Mouse (Mus musculus) urinary bladder, adult 18-20 months (tissue): ENCODE measurements around the gene Rnf181.

ENCODE experiments used
- DNase-seq, 2 experiments: peaks; one replicate each; pipeline ENCODE4 v3.0.0; 2022; ENCODE audit warnings: low spot score in 2 of 2, mixed read lengths in 2 of 2

Gene Rnf181

GRCm38 (mm10) chr6:72366844-72367443 is at the start of gene Rnf181:
Rnf181 (minus strand) TSS chr6:72366956.
- DNase-seq: no peak

- no peak for DNase-seq
These were observed 49.4 kb upstream of the Rnf181 start for GRCm38 (mm10) chr6:72415964-72416772.

GRCm38 (mm10) chr6:72415181-72415580 is 48.4 kb upstream of the Rnf181 start:
- no peak for DNase-seq

GRCm38 (mm10) chr6:72414076-72414756 is 47.5 kb upstream of the Rnf181 start, which contains the start of gene Ggcx:
Ggcx (plus strand) TSS chr6:72414308.
- peak; percentile 93 to 97 for DNase-seq

GRCm38 (mm10) chr6:72410518-72410917 is 43.8 kb upstream of the Rnf181 start:
- no peak for DNase-seq

GRCm38 (mm10) chr6:72410003-72410402 is 43.2 kb upstream of the Rnf181 start:
- DNase-seq: no peak

- no peak for DNase-seq
These were observed 42.8 kb upstream of the Rnf181 start for GRCm38 (mm10) chr6:72409567-72409966.

GRCm38 (mm10) chr6:72407119-72407518 is 40.4 kb upstream of the Rnf181 start:
- DNase-seq: peak; percentile 66 to 80

- no peak for DNase-seq
These were observed 38.6 kb upstream of the Rnf181 start for GRCm38 (mm10) chr6:72405356-72405755.

- DNase-seq: peak; percentile 56 to 58
These were observed 35.1 kb upstream of the Rnf181 start for GRCm38 (mm10) chr6:72401875-72402274.

- no peak for DNase-seq
These were observed 33.2 kb upstream of the Rnf181 start for GRCm38 (mm10) chr6:72399967-72400366.

GRCm38 (mm10) chr6:72396837-72397251 is 30.1 kb upstream of the Rnf181 start:
- DNase-seq: no peak

- DNase-seq: no peak
These were observed 25.6 kb upstream of the Rnf181 start for GRCm38 (mm10) chr6:72392341-72392740.

- peak in 1 of 2 experiments; percentile 37 for DNase-seq
These were observed 24.2 kb upstream of the Rnf181 start for GRCm38 (mm10) chr6:72390795-72391521.

- peak; percentile 81 to 82 for DNase-seq
These were observed 23.4 kb upstream of the Rnf181 start, which contains the start of gene Vamp8 for GRCm38 (mm10) chr6:72389941-72390771. Vamp8 (minus strand) TSS chr6:72390703.

GRCm38 (mm10) chr6:72389471-72389940 is 22.8 kb upstream of the Rnf181 start:
- DNase-seq: no peak

GRCm38 (mm10) chr6:72388791-72389329 is 22.1 kb upstream of the Rnf181 start:
- DNase-seq: no peak

- DNase-seq: no peak
These were observed 21.5 kb upstream of the Rnf181 start for GRCm38 (mm10) chr6:72388266-72388665.

GRCm38 (mm10) chr6:72387816-72388215 is 21.1 kb upstream of the Rnf181 start:
- no peak for DNase-seq

- DNase-seq: no peak
These were observed 19.8 kb upstream of the Rnf181 start for GRCm38 (mm10) chr6:72386561-72386960.
